Mouse (Mus musculus): ENCODE results near the gene Dmap1. TPM values are rescaled to one million over a fixed set of nuclear protein-coding genes. Genes with fewer than 3 reads are reported as not detected.

The Dmap1 gene
- 37.0 and 37.8 TPM in 2 replicates for polyA plus RNA-seq (2015; fragmentation: Nextera tagmentation; extraction: Ambion mirVana)

GRCm38 (mm10) chr4:117681931-117682461 lies at the start of gene Dmap1:
Gene Dmap1 (minus strand): TSS chr4:117682273.
- Histone ChIP-seq H3K4me3 (ENCODE audit: low read depth, low read length) (peak within 1 kb of the TSS; percentile 78), H3K4me1 (ENCODE audit: insufficient read depth, low read depth, low read length) (peaks cover 6% of the 10 kb centered on the region; the same call in 1 of the 2 replicates), H3K36me3 (ENCODE audit: insufficient read depth, low read length) (peaks cover 11% of the 10 kb centered on the region; the same call in 1 of the 2 replicates), H3K4me2 (replicated peaks; ENCODE audit: low read depth, low read length) (peak within 1 kb of the TSS; percentile 73), H3K9me3 (ENCODE audit: low read length) (no peaks in the 10 kb centered on the region), H3K9ac (replicated peaks; ENCODE audit: low read depth) (peak within 1 kb of the TSS; percentile 77), H3K27ac (ENCODE audit: low read length) (no peak within 1 kb of the TSS), H3K27me3 (replicated peaks; ENCODE audit: insufficient read depth, low read length) (no peaks in the 10 kb centered on the region)
- TF ChIP-seq CTCF (IDR thresholded peaks at IDR 0.05) = 0 out of 2 replicates have a peak, but pooled peaks have one; percentile 8
- peak; percentile 42 for TF ChIP-seq EP300 (IDR thresholded peaks at IDR 0.05)
- DNase-seq (ENCODE audit: low spot score) (peak; percentile 89), ATAC-seq (peak; percentile 93)
- under 1% methylated on average over 33 of the region's 33 CpGs for WGBS

GRCm38 (mm10) chr4:117724112-117724511 lies 42.0 kb upstream of the Dmap1 start, which contains the start of gene Gm12845:
Gene Gm12845 (plus strand): TSS chr4:117724412.
- no peak for DNase-seq (ENCODE audit: low spot score)
- Histone ChIP-seq H3K27me3 (replicated peaks; ENCODE audit: insufficient read depth, low read length) (no peaks in the 10 kb centered on the region), H3K4me1 (ENCODE audit: insufficient read depth, low read depth, low read length) (no peaks in the 10 kb centered on the region), H3K27ac (ENCODE audit: low read length) (no peak within 1 kb of the TSS), H3K9me3 (ENCODE audit: low read length) (no peaks in the 10 kb centered on the region), H3K4me2 (replicated peaks; ENCODE audit: low read depth, low read length) (no peak within 1 kb of the TSS), H3K4me3 (ENCODE audit: low read depth, low read length) (no peak within 1 kb of the TSS), H3K9ac (replicated peaks; ENCODE audit: low read depth) (no peak within 1 kb of the TSS), H3K36me3 (ENCODE audit: insufficient read depth, low read length) (no peaks in the 10 kb centered on the region)
- TF ChIP-seq EP300 (IDR thresholded peaks at IDR 0.05) (no peak), CTCF (IDR thresholded peaks at IDR 0.05) (no peak)
- 77% methylated on average over 1 of the region's 1 CpGs for WGBS
- no peak for ATAC-seq

DNA sequence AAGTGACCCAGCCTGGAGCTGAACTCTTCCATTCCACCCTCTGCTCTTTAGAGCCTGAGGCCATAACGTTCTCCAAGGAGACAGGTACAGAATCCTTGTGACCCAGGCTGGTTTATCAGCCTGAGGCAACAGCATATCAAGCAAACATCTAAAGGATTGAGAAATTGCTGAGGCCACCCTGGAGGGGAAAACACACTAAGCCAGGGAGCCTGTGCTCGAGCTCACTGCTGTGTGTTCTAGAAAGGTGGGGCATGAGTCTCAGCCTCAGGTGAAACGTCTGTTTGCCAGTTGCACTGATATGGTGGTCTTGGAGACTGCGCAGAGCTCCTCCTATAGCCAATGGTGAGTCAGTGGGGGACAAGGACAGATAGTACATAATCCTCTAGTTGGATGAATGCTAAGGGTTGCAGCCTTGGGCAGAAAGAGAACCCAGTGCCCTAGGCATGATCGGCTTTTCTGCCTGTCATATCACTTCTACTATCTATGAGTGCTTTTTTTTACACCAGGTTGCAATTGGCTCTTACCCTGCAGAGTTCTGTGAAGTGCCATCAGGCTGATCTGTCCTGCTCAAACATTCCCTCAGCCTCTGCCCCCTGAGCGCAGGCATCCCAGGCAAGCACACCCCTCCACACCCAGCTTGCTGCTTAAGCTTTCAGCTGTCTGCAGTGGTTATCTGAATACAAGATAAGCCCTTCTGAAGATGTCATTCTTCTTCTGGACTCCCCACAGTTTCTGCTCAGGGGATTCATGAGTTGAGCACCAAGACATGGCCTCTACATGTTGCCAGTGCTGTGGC lies 31.4 kb upstream of the Dmap1 start:
- H3K27ac ChIP-seq (ENCODE audit: low read length) = no peak overlapping the region
- H3K9me3 ChIP-seq (ENCODE audit: low read length) = no peaks in the 10 kb centered on the region
- no peak overlapping the region for H3K9ac ChIP-seq (replicated peaks; ENCODE audit: low read depth)
- no peaks in the 10 kb centered on the region for H3K4me1 ChIP-seq (ENCODE audit: insufficient read depth, low read depth, low read length)
- ATAC-seq (no peak), DNase-seq (ENCODE audit: low spot score) (no peak)
- 47% methylated on average over 6 of the region's 6 CpGs for WGBS
- H3K27me3 ChIP-seq (replicated peaks; ENCODE audit: insufficient read depth, low read length) = no peaks in the 10 kb centered on the region
- no peak overlapping the region for H3K4me3 ChIP-seq (ENCODE audit: low read depth, low read length)
- H3K4me2 ChIP-seq (replicated peaks; ENCODE audit: low read depth, low read length) = no peak overlapping the region
- TF ChIP-seq EP300 (IDR thresholded peaks at IDR 0.05) = no peak
- no peak for TF ChIP-seq CTCF (IDR thresholded peaks at IDR 0.05)
- no peaks in the 10 kb centered on the region for H3K36me3 ChIP-seq (ENCODE audit: insufficient read depth, low read length)

GRCm38 (mm10) chr4:117712314-117712713 lies 30.2 kb upstream of the Dmap1 start:
- no peak for TF ChIP-seq EP300 (IDR thresholded peaks at IDR 0.05)
- no peak for TF ChIP-seq CTCF (IDR thresholded peaks at IDR 0.05)
- H3K4me1 ChIP-seq (ENCODE audit: insufficient read depth, low read depth, low read length) = no peaks in the 10 kb centered on the region
- H3K27me3 ChIP-seq (replicated peaks; ENCODE audit: insufficient read depth, low read length) = no peaks in the 10 kb centered on the region
- DNase-seq (ENCODE audit: low spot score) = no peak
- no peak overlapping the region for H3K4me2 ChIP-seq (replicated peaks; ENCODE audit: low read depth, low read length)
- no peak overlapping the region for H3K4me3 ChIP-seq (ENCODE audit: low read depth, low read length)
- H3K36me3 ChIP-seq (ENCODE audit: insufficient read depth, low read length) = no peaks in the 10 kb centered on the region
- H3K9me3 ChIP-seq (ENCODE audit: low read length) = no peaks in the 10 kb centered on the region
- ATAC-seq = no peak
- H3K9ac ChIP-seq (replicated peaks; ENCODE audit: low read depth) = no peak overlapping the region
- no peak overlapping the region for H3K27ac ChIP-seq (ENCODE audit: low read length)
- WGBS = 72% methylated on average over 3 of the region's 3 CpGs

DNA sequence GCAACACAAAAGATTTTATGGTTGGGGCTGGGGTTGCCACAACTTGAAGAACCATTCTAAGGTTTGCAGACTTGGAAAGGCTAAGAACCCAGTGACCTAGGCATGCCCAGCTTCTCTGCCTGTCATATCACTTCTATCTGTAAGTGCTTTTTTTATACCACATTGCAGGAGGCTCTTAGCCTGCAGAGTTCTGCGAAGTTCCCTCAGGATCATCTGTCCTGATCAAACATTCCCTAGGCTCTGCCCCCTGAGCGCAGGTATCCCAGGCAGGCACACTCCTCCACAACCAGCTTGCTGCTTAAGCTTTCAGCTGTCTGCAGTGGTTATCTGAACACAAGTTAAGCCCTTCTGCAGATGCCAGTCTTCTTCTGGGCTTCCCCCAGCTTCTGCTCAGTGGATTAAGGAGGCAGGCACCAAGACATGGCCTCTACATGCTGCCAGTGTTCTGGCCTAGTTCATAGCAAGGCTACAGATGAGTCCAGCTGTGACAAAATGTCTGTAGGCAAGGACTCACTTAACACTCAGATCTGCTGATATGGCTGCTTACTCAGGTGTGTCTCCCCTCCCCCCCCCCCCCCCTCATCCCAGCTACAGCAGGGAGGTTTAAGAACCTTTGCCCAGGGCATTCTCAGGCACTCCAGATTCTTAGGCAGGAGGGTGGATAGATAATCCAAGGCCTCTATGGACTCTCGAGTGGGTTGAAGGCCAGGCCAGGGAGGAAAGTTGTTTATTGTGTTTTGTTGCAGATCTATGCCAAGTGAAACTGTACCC lies 26.9 kb upstream of the Dmap1 start:
- 48% methylated on average over 3 of the region's 3 CpGs for WGBS
- H3K27me3 ChIP-seq (replicated peaks; ENCODE audit: insufficient read depth, low read length) = no peaks in the 10 kb centered on the region
- no peaks in the 10 kb centered on the region for H3K36me3 ChIP-seq (ENCODE audit: insufficient read depth, low read length)
- H3K9me3 ChIP-seq (ENCODE audit: low read length) = no peaks in the 10 kb centered on the region
- DNase-seq (ENCODE audit: low spot score) (no peak), ATAC-seq (peak; percentile 25; the same call in 1 of the 2 replicates)
- H3K4me2 ChIP-seq (replicated peaks; ENCODE audit: low read depth, low read length) = no peak overlapping the region
- H3K9ac ChIP-seq (replicated peaks; ENCODE audit: low read depth) = no peak overlapping the region
- TF ChIP-seq CTCF (IDR thresholded peaks at IDR 0.05) = no peak
- TF ChIP-seq EP300 (IDR thresholded peaks at IDR 0.05) = no peak
- H3K27ac ChIP-seq (ENCODE audit: low read length) = no peak overlapping the region
- H3K4me3 ChIP-seq (ENCODE audit: low read depth, low read length) = no peak overlapping the region
- H3K4me1 ChIP-seq (ENCODE audit: insufficient read depth, low read depth, low read length) = no peaks in the 10 kb centered on the region

DNA sequence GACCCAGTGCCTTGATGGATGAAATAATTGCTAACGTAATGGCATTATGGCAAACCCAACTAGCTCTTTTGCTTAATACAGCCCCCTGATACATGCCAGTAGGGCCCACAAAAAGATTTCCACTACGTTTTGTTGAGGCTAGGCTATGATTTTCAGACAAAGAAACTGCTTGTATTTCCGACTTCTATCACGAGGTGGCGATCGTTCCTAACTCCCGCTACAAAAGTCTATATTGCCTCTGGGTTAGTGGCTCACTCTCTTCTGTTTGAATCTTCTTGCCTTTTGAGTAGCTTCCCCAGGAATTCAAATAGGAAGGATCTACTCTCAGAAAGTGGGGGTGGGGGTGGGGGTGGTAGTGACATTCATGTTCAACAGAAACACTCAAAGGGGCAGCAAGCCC lies 23.3 kb upstream of the Dmap1 start:
- no peaks in the 10 kb centered on the region for H3K4me1 ChIP-seq (ENCODE audit: insufficient read depth, low read depth, low read length)
- TF ChIP-seq CTCF (IDR thresholded peaks at IDR 0.05) (peak; percentile 81), EP300 (IDR thresholded peaks at IDR 0.05) (no peak)
- no peak overlapping the region for H3K9ac ChIP-seq (replicated peaks; ENCODE audit: low read depth)
- H3K4me3 ChIP-seq (ENCODE audit: low read depth, low read length) = no peak overlapping the region
- no peak for ATAC-seq
- WGBS = 3% methylated on average over 7 of the region's 7 CpGs
- peak; percentile 70 for DNase-seq (ENCODE audit: low spot score)
- no peaks in the 10 kb centered on the region for H3K9me3 ChIP-seq (ENCODE audit: low read length)
- no peak overlapping the region for H3K4me2 ChIP-seq (replicated peaks; ENCODE audit: low read depth, low read length)
- H3K27me3 ChIP-seq (replicated peaks; ENCODE audit: insufficient read depth, low read length) = no peaks in the 10 kb centered on the region
- no peaks in the 10 kb centered on the region for H3K36me3 ChIP-seq (ENCODE audit: insufficient read depth, low read length)
- H3K27ac ChIP-seq (ENCODE audit: low read length) = no peak overlapping the region
